Mouse (Mus musculus) liver, embryonic 12.5 days (tissue): Measurements from ENCODE around the gene Eaf2. TPM values are rescaled to one million over a fixed set of nuclear protein-coding genes. Genes with fewer than 3 reads are reported as not detected.

Experiments used
- ATAC-seq: fragments of 200-750 bp; cut with Nextera tagmentation; 2 replicates; pipeline ENCODE4 v1.8.0; 2017; ENCODE audit warnings: moderate number of reproducible peaks, mild to moderate bottlenecking, moderate library complexity
- H3K27ac ChIP-seq: fragments of 300-500 bp; sonication (generic); 2 replicates; pipeline ENCODE4 v1.5.1; 2016; ENCODE audit warnings: mild to moderate bottlenecking
- H3K27me3 ChIP-seq: fragments of 300-500 bp; sonication (generic); replicated peaks from 2 replicates; pipeline ENCODE4 v1.6.1; 2016; ENCODE audit warnings: mild to moderate bottlenecking, moderate library complexity
- H3K36me3 ChIP-seq: fragments of 300-500 bp; sonication (generic); 2 replicates; pipeline ENCODE4 v1.6.1; 2016; ENCODE audit warnings: mild to moderate bottlenecking, moderate library complexity
- H3K4me1 ChIP-seq: fragments of 300-500 bp; sonication (generic); 2 replicates; pipeline ENCODE4 v1.6.1; 2016
- H3K4me2 ChIP-seq: fragments of 300-500 bp; sonication (generic); 2 replicates; pipeline ENCODE4 v1.6.1; 2016; ENCODE audit warnings: mild to moderate bottlenecking, moderate library complexity
- H3K4me3 ChIP-seq: fragments of 300-500 bp; sonication (generic); 2 replicates; pipeline ENCODE4 v1.5.1; 2016; ENCODE audit warnings: mild to moderate bottlenecking, moderate library complexity
- H3K9ac ChIP-seq: fragments of 300-500 bp; sonication (generic); 2 replicates; pipeline ENCODE4 v1.6.1; 2016; ENCODE audit warnings: mild to moderate bottlenecking, moderate library complexity
- H3K9me3 ChIP-seq: fragments of 300-500 bp; sonication (generic); replicated peaks from 2 replicates; pipeline ENCODE4 v1.6.1; 2016; ENCODE audit warnings: mild to moderate bottlenecking, moderate library complexity
- WGBS: fragments of 180-500 bp; shearing (Covaris S2); methylation state at CpG from one replicate; pipeline ENCODE4 v1.1.7; 2016; ENCODE audit not compliant: insufficient replicate concordance; 5-methylcytosine and 5-hydroxymethylcytosine counted together
- polyA plus RNA-seq: library from polyadenylated mRNA; unstranded; fragments of >200 nt; fragmentation: Nextera tagmentation; extraction: Ambion mirVana; gene quantifications from 2 replicates; pipeline ENCODE4 v1.2.1, GENCODE M21; 2016

Gene Eaf2
- 0.35 and 0.39 TPM in 2 replicates for polyA plus RNA-seq

- peak within 1 kb of the TSS; percentile 92 for H3K4me2 ChIP-seq
- ATAC-seq = peak; percentile 99
- H3K9ac ChIP-seq = peak within 1 kb of the TSS; percentile 95
- no peaks in the 10 kb centered on the region for H3K9me3 ChIP-seq
- H3K4me3 ChIP-seq = peak within 1 kb of the TSS; percentile 98
- under 1% methylated on average over 43 of the region's 43 CpGs for WGBS
- peaks cover 9% of the 10 kb centered on the region for H3K36me3 ChIP-seq
- no peaks in the 10 kb centered on the region for H3K27me3 ChIP-seq
- peaks cover 32% of the 10 kb centered on the region for H3K4me1 ChIP-seq
- peak within 1 kb of the TSS; percentile 87 for H3K27ac ChIP-seq
These were observed at the start of gene Eaf2, which contains the start of gene Golgb1 for GRCm38 (mm10) chr16:36874583-36875275. Gene Eaf2 (minus strand): TSS chr16:36875003. Gene Golgb1 (plus strand): TSS chr16:36875140.

GRCm38 (mm10) chr16:36924312-36924711, 49.5 kb upstream of the Eaf2 start:
- H3K27me3 ChIP-seq = no peaks in the 10 kb centered on the region
- no peak for ATAC-seq
- peaks cover 57% of the 10 kb centered on the region for H3K36me3 ChIP-seq
- no peaks in the 10 kb centered on the region for H3K4me1 ChIP-seq
- H3K9ac ChIP-seq = no peak overlapping the region
- no peak overlapping the region for H3K4me2 ChIP-seq
- H3K4me3 ChIP-seq = no peak overlapping the region
- H3K9me3 ChIP-seq = no peaks in the 10 kb centered on the region
- H3K27ac ChIP-seq = no peak overlapping the region
- WGBS = 90% methylated on average over 8 of the region's 8 CpGs

- WGBS = 71% methylated on average over 6 of the region's 6 CpGs
- H3K9me3 ChIP-seq = no peaks in the 10 kb centered on the region
- no peak overlapping the region for H3K9ac ChIP-seq
- H3K27ac ChIP-seq = no peak overlapping the region
- H3K4me1 ChIP-seq = no peaks in the 10 kb centered on the region
- no peak overlapping the region for H3K4me3 ChIP-seq
- no peaks in the 10 kb centered on the region for H3K27me3 ChIP-seq
- no peak for ATAC-seq
- no peak overlapping the region for H3K4me2 ChIP-seq
- peaks cover 57% of the 10 kb centered on the region for H3K36me3 ChIP-seq
These were observed 47.2 kb upstream of the Eaf2 start for GRCm38 (mm10) chr16:36921980-36922379.

DNA sequence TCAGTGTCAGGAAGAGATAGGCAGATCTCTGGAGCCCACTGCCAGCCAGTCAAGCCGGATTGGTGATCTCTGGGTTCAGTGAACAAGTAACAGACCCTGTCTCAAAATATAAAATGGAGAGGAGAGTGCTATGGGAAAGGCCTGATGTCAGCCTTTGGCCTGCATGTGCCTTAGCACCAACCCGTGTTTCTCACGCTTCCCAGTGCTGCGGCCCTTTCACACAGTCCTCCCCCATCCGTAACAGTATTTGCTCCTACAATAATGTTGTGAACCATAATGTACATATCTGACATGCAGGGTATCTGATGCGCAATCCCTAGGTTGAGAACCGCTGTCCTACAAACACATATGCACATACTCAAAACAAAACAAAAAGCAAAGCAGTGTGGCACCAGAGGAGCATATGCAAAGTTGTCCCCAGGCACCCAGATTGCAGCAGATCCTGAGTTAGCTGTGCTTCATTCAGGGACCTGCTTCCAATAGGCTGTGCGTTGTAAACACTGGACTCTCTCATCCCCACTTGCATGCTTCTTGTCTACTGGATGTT, 46.3 kb upstream of the Eaf2 start:
- peaks cover 58% of the 10 kb centered on the region for H3K36me3 ChIP-seq
- H3K4me3 ChIP-seq = no peak overlapping the region
- 80% methylated on average over 8 of the region's 8 CpGs for WGBS
- ATAC-seq = no peak
- no peaks in the 10 kb centered on the region for H3K9me3 ChIP-seq
- no peak overlapping the region for H3K4me2 ChIP-seq
- H3K27ac ChIP-seq = no peak overlapping the region
- H3K27me3 ChIP-seq = no peaks in the 10 kb centered on the region
- H3K4me1 ChIP-seq = no peaks in the 10 kb centered on the region
- no peak overlapping the region for H3K9ac ChIP-seq

GRCm38 (mm10) chr16:36920410-36920809, 45.6 kb upstream of the Eaf2 start:
- WGBS = 78% methylated on average over 3 of the region's 3 CpGs
- no peaks in the 10 kb centered on the region for H3K4me1 ChIP-seq

DNA sequence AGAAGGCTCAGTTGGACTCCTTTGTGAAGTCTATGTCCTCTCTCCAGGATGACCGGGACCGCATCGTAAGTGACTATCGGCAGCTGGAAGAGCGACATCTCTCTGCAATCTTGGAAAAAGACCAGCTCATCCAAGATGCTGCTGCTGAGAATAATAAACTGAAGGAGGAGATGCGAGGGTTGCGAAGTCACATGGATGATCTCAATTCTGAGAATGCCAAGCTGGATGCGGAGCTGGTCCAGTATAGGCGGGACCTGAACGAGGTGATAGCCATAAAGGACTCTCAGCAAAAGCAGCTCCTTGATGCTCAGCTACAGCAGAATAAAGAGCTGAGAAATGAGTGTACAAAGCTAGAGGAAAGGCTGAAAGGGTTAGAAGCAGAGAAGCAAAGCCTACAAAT, 43.7 kb upstream of the Eaf2 start:
- Histone ChIP-seq H3K4me3 (no peak overlapping the region), H3K27ac (no peak overlapping the region), H3K36me3 (peaks cover 70% of the 10 kb centered on the region), H3K9ac (no peak overlapping the region), H3K4me1 (no peaks in the 10 kb centered on the region), H3K27me3 (no peaks in the 10 kb centered on the region), H3K4me2 (no peak overlapping the region), H3K9me3 (no peaks in the 10 kb centered on the region)
- no peak for ATAC-seq
- 92% methylated on average over 10 of the region's 10 CpGs for WGBS

More at GRCm38 (mm10) chr16:36920410-36920809, 45.6 kb upstream of the Eaf2 start:
- Histone ChIP-seq H3K27ac (no peak overlapping the region), H3K9me3 (no peaks in the 10 kb centered on the region), H3K9ac (no peak overlapping the region), H3K4me2 (no peak overlapping the region), H3K4me3 (no peak overlapping the region), H3K36me3 (peaks cover 58% of the 10 kb centered on the region), H3K27me3 (no peaks in the 10 kb centered on the region)
- no peak for ATAC-seq

- peaks cover 88% of the 10 kb centered on the region for H3K36me3 ChIP-seq
- ATAC-seq = no peak
- no peak overlapping the region for H3K27ac ChIP-seq
- WGBS = 79% methylated on average over 5 of the region's 5 CpGs
- no peak overlapping the region for H3K9ac ChIP-seq
- no peak overlapping the region for H3K4me3 ChIP-seq
- H3K4me2 ChIP-seq = no peak overlapping the region
- no peaks in the 10 kb centered on the region for H3K9me3 ChIP-seq
- H3K27me3 ChIP-seq = no peaks in the 10 kb centered on the region
- H3K4me1 ChIP-seq = no peaks in the 10 kb centered on the region
These were observed 39.4 kb upstream of the Eaf2 start for GRCm38 (mm10) chr16:36914195-36914594.

DNA sequence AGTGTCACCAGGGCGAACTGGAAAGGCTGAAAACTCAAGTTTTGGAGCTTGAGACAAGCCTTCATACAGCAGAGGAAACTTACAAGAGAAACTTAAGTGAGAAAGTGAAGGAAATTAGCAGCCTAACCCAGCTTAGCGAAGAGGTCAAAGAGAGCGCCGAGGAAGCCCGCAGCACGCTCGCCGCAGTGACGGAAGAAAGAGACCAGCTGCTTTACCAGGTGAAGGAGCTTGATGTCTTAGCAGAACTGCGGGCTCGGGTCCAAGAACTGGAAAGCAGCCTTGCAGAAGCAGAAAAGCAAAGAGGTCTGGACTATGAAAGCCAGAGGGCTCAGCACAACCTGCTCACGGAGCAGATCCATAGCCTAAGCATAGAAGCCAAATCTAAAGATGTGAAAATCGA, 37.5 kb upstream of the Eaf2 start:
- H3K9ac ChIP-seq = no peak overlapping the region
- H3K4me2 ChIP-seq = no peak overlapping the region
- H3K4me1 ChIP-seq = no peaks in the 10 kb centered on the region
- H3K27me3 ChIP-seq = no peaks in the 10 kb centered on the region
- WGBS = 85% methylated on average over 13 of the region's 13 CpGs
- no peak overlapping the region for H3K4me3 ChIP-seq
- no peak overlapping the region for H3K27ac ChIP-seq
- H3K36me3 ChIP-seq = peaks cover 85% of the 10 kb centered on the region
- ATAC-seq = no peak
- H3K9me3 ChIP-seq = no peaks in the 10 kb centered on the region

GRCm38 (mm10) chr16:36911909-36912308, 37.1 kb upstream of the Eaf2 start:
- no peaks in the 10 kb centered on the region for H3K27me3 ChIP-seq
- no peaks in the 10 kb centered on the region for H3K4me1 ChIP-seq
- no peak for ATAC-seq
- peaks cover 81% of the 10 kb centered on the region for H3K36me3 ChIP-seq
- H3K9ac ChIP-seq = no peak overlapping the region
- no peak overlapping the region for H3K4me3 ChIP-seq
- H3K4me2 ChIP-seq = no peak overlapping the region
- H3K9me3 ChIP-seq = no peaks in the 10 kb centered on the region
- H3K27ac ChIP-seq = no peak overlapping the region
- WGBS = 86% methylated on average over 10 of the region's 10 CpGs

- no peak for ATAC-seq
- Histone ChIP-seq H3K27me3 (no peaks in the 10 kb centered on the region), H3K9ac (no peak overlapping the region), H3K27ac (no peak overlapping the region), H3K9me3 (no peaks in the 10 kb centered on the region), H3K4me3 (no peak overlapping the region), H3K36me3 (peaks cover 60% of the 10 kb centered on the region), H3K4me2 (no peak overlapping the region), H3K4me1 (0 out of 2 replicates have a peak, but pooled peaks cover 4% of the 10 kb centered on the region)
- 80% methylated on average over 5 of the region's 5 CpGs for WGBS
These were observed 28.4 kb upstream of the Eaf2 start for GRCm38 (mm10) chr16:36903156-36903555.

DNA sequence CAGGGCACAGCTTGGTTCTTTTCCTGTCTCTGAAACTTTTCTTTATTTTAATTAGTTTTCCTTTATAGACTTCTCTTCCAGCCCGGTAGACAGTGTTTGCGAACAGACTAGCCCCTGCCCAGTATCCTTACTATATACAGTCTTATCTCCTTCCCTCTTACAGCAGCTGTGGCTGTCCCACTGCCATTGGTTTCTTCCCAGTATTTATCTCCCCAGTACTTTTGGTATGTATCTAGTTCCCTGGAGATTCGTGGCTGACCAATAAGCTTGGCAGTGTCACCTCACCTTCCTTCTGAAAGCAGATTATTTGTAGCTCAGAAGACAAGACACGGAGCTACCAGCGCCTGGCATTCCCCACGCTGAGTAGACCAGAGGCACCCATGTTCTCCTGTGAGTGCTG, 21.9 kb upstream of the Eaf2 start:
- no peaks in the 10 kb centered on the region for H3K9me3 ChIP-seq
- H3K36me3 ChIP-seq = peaks cover 76% of the 10 kb centered on the region
- peaks cover 47% of the 10 kb centered on the region for H3K4me1 ChIP-seq
- H3K4me3 ChIP-seq = no peak overlapping the region
- 0 out of 2 replicates have a peak overlapping the region, but pooled peaks have one; percentile 32 for H3K27ac ChIP-seq
- WGBS = 71% methylated on average over 6 of the region's 6 CpGs
- H3K9ac ChIP-seq = no peak overlapping the region
- H3K27me3 ChIP-seq = no peaks in the 10 kb centered on the region
- no peak overlapping the region for H3K4me2 ChIP-seq
- peak; percentile 66 for ATAC-seq

DNA sequence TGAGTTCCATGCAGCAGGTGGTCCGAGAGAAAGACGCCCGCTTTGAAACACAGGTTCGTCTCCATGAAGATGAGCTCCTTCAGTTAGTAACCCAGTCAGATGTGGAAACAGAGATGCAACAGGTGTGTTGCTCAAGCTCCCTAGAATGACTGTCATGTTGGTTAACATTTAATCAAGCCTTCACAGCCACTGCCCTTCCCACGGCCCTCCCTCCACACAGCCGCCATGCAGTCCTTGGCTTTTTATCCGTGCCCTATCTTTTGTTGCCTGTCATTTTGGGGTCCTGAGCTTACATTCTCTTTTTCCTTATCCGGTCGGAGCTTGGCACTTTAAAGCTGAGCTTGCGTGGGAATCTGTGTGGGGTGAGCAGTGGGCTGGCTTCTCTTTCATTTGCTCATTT, 18.5 kb upstream of the Eaf2 start:
- H3K27me3 ChIP-seq = no peaks in the 10 kb centered on the region
- H3K9ac ChIP-seq = no peak overlapping the region; the same call in 1 of the 2 replicates
- H3K36me3 ChIP-seq = peaks cover 70% of the 10 kb centered on the region
- H3K4me3 ChIP-seq = no peak overlapping the region
- H3K9me3 ChIP-seq = no peaks in the 10 kb centered on the region
- WGBS = 63% methylated on average over 10 of the region's 10 CpGs
- peak; percentile 64 for ATAC-seq
- peak overlapping the region; percentile 88 for H3K27ac ChIP-seq
- peak overlapping the region; percentile 31 for H3K4me2 ChIP-seq
- peaks cover 74% of the 10 kb centered on the region for H3K4me1 ChIP-seq
